Mouse (Mus musculus): Measurements from ENCODE around the gene Nmrk1.

DNA sequence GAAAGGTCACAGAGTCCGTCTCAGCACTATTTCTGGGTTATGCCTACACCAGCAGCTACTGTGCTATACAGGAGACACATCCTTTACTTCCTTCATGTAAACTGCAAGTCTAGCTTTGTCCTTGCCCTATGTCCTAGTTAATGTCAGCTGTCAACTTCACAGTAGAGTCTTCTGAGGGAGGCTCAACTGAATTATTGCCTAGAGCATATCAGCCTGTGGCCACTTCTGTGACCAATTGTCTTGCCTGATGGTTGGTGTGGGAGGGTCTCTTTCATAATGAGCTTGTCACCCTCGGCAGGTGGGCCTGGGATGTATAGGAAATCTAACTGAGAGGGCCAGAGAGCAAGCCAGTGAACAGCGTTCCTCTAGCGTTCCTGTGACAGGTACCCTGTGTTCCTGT is 11.7 kb downstream of the Nmrk1 start:
- TF ChIP-seq CTCF (IDR thresholded peaks at IDR 0.05; ENCODE audit: control insufficient read depth, insufficient read depth, low read length) (no peak), POLR2A (IDR thresholded peaks at IDR 0.05; ENCODE audit: borderline replicate concordance, control insufficient read depth, low read depth, low read length) (no peak)
